Mouse (Mus musculus): Measurements from ENCODE around the gene Glrx. TPM values are rescaled to one million over a fixed set of nuclear protein-coding genes. Genes with fewer than 3 reads are reported as not detected.

The Glrx gene
- polyA plus RNA-seq (2014; fragmentation: Nextera tagmentation; extraction: Ambion mirVana): 35.9 and 43.8 TPM in 2 replicates

DNA sequence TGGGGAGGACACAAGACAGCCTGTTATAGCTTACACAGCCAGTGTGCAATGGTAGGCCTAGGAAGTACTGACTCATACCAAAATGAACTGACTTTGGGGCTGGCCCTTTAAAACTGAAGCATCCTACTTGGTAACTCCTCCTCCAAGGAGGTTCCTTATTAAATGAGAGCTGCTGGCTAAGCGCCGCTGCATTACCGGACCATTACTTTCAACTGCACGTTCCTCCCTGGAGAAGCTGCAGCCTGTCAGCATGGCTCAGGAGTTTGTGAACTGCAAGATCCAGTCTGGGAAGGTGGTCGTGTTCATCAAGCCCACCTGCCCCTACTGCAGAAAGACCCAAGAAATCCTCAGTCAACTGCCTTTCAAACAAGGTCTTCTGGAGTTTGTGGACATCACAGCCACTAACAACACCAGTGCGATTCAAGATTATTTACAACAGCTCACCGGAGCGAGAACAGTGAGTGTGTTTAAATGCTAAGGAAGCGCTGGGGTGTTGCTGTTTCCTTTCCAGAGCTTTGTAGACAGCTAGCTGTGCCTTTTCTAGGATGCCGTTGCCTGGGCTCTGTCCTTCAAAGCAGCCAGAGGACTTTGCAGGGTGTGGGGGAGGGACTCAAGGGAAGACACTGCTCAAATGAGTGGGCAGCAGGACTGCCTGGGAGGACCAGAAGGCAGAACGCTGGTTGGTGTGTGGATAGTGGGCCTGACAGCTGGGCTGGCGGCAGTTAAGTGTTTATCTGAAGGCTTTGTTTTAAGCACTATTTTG, at the start of gene Glrx:
Gene Glrx, plus strand, starts transcription at position 150 of the 763 bp plus-strand sequence.
- no peaks in the 10 kb centered on the region for H3K36me3 ChIP-seq (ENCODE audit: insufficient read depth)
- no peaks in the 10 kb centered on the region for H3K9me3 ChIP-seq (ENCODE audit: low read depth, low read length)
- ATAC-seq (ENCODE audit: insufficient read depth) (peak; percentile 94), DNase-seq (peak; percentile 88)
- peaks cover 10% of the 10 kb centered on the region for H3K4me1 ChIP-seq (ENCODE audit: insufficient read depth)
- H3K4me2 ChIP-seq: peak within 1 kb of the TSS; percentile 66
- peak within 1 kb of the TSS; percentile 39 for H3K27ac ChIP-seq (ENCODE audit: low read depth)
- H3K27me3 ChIP-seq (ENCODE audit: insufficient read depth, low read length): no peaks in the 10 kb centered on the region
- peak within 1 kb of the TSS; percentile 50 for H3K4me3 ChIP-seq (ENCODE audit: low read depth, low read length)
- under 1% methylated on average over 12 of the region's 12 CpGs for WGBS
- TF ChIP-seq CTCF (IDR thresholded peaks at IDR 0.05; ENCODE audit: low read depth): no peak
- peak within 1 kb of the TSS; percentile 58 for H3K9ac ChIP-seq

GRCm38 (mm10) chr13:75790550-75791205, 49.0 kb upstream of the Glrx start:
- H3K36me3 ChIP-seq (ENCODE audit: insufficient read depth): no peaks in the 10 kb centered on the region
- H3K4me1 ChIP-seq (ENCODE audit: insufficient read depth): no peaks in the 10 kb centered on the region
- H3K27me3 ChIP-seq (ENCODE audit: insufficient read depth, low read length): no peaks in the 10 kb centered on the region
- no peak for ATAC-seq (ENCODE audit: insufficient read depth)
- 49% methylated on average over 1 of the region's 1 CpGs for WGBS
- no peak overlapping the region for H3K27ac ChIP-seq (ENCODE audit: low read depth)
- no peak for TF ChIP-seq CTCF (IDR thresholded peaks at IDR 0.05; ENCODE audit: low read depth)
- no peak overlapping the region for H3K4me3 ChIP-seq (ENCODE audit: low read depth, low read length)
- no peak for DNase-seq
- H3K9me3 ChIP-seq (ENCODE audit: low read depth, low read length): no peaks in the 10 kb centered on the region
- H3K4me2 ChIP-seq: no peak overlapping the region
- H3K9ac ChIP-seq: no peak overlapping the region

DNA sequence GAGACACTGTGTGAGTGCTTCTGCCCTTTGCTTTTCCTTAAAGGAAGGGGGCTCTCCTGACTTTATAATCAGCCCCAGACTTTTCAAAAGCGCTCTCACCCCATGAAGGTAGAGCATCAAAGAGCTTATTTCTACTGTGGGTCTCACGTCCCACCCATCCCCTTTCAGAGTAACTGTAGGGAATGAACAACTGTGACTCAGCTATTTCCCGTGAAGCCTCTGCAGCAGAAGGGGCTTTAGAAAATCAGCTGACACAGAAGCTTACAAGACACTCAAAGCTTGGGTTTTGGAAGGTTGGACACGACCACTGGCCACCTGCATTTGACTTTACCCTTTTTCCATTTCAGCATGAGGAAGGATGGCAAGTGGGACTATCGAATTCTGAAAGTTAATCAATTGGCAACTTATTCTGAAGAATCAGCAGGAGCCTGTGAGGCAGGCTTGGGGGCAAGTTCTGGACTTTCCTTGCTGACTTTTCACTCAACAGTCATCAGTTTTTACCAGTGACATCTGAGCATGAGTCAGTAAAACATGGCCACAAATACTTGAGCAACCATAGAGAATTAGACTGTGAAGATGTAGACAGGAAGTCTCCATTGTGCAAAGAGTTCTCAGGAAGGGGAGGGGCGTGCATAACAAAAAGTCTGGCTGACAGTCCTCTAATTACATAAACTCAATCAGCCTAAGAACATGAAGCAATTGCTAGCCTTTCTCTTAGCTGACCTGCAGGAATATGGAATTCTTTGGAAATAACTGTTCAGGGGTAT, 45.6 kb upstream of the Glrx start:
- H3K9ac ChIP-seq: no peak overlapping the region
- no peaks in the 10 kb centered on the region for H3K36me3 ChIP-seq (ENCODE audit: insufficient read depth)
- H3K4me3 ChIP-seq (ENCODE audit: low read depth, low read length): no peak overlapping the region
- ATAC-seq (ENCODE audit: insufficient read depth): no peak
- WGBS: 60% methylated on average over 6 of the region's 6 CpGs
- no peaks in the 10 kb centered on the region for H3K4me1 ChIP-seq (ENCODE audit: insufficient read depth)
- H3K27me3 ChIP-seq (ENCODE audit: insufficient read depth, low read length): no peaks in the 10 kb centered on the region
- no peaks in the 10 kb centered on the region for H3K9me3 ChIP-seq (ENCODE audit: low read depth, low read length)
- no peak for DNase-seq
- TF ChIP-seq CTCF (IDR thresholded peaks at IDR 0.05; ENCODE audit: low read depth): no peak
- no peak overlapping the region for H3K27ac ChIP-seq (ENCODE audit: low read depth)
- no peak overlapping the region for H3K4me2 ChIP-seq

GRCm38 (mm10) chr13:75797369-75798141, 42.1 kb upstream of the Glrx start:
- 0 out of 2 replicates have a peak overlapping the region, but pooled peaks have one; percentile 21 for H3K27ac ChIP-seq (ENCODE audit: low read depth)
- peak overlapping the region; percentile 57 for H3K4me2 ChIP-seq
- no peaks in the 10 kb centered on the region for H3K9me3 ChIP-seq (ENCODE audit: low read depth, low read length)
- peak; percentile 93 for DNase-seq
- H3K36me3 ChIP-seq (ENCODE audit: insufficient read depth): no peaks in the 10 kb centered on the region
- ATAC-seq (ENCODE audit: insufficient read depth): peak; percentile 99
- no peaks in the 10 kb centered on the region for H3K27me3 ChIP-seq (ENCODE audit: insufficient read depth, low read length)
- peak overlapping the region; percentile 11; the same call in 1 of the 2 replicates for H3K4me3 ChIP-seq (ENCODE audit: low read depth, low read length)
- 13% methylated on average over 18 of the region's 18 CpGs for WGBS
- H3K4me1 ChIP-seq (ENCODE audit: insufficient read depth): no peaks in the 10 kb centered on the region
- peak; percentile 100 for TF ChIP-seq CTCF (IDR thresholded peaks at IDR 0.05; ENCODE audit: low read depth)
- no peak overlapping the region for H3K9ac ChIP-seq

DNA sequence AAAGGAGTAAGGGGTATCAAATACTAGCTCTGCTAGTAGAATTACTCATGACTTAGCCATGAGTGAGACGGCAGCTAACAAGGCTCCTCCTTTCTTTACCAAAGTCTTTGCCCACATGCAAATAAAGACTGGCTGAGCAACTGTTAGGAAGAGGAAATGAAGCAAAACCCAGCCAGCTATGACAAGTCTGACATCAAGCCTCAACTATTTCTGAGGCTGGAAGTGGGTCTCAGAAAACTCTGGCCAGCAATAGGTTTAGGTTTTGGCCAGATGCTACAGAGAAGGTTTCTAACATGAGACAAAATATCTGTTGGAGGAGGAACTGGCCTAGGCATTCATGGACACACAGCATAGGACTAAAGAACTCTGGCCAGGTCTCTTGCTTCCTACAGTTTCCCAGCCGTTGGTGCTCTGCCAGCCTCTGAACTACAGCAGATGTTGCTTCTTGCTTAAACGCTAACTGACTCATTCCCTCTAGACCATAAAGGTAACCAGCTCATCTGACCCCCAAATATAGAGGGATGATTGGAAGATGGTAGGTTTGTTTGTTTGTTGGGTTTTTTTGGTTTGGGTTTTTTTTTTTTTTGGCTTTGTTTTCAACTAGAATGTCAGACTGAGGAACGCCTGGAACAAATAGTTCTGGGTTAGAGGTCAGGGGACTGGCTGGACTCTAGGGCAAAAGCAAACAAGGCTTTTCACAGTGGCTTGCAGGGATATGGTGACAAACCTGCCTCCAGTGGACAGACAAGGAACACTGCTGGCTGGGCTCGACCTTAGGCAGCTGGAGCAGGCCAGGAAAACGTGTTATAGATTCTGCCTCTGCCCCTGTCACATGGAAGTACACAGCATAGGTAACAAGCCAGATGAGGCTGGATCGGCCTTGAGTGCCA, 41.0 kb upstream of the Glrx start:
- Histone ChIP-seq H3K9ac (no peak overlapping the region), H3K4me2 (no peak overlapping the region), H3K27ac (ENCODE audit: low read depth) (no peak overlapping the region), H3K4me3 (ENCODE audit: low read depth, low read length) (no peak overlapping the region), H3K27me3 (ENCODE audit: insufficient read depth, low read length) (no peaks in the 10 kb centered on the region), H3K4me1 (ENCODE audit: insufficient read depth) (no peaks in the 10 kb centered on the region), H3K36me3 (ENCODE audit: insufficient read depth) (no peaks in the 10 kb centered on the region), H3K9me3 (ENCODE audit: low read depth, low read length) (no peaks in the 10 kb centered on the region)
- 55% methylated on average over 7 of the region's 7 CpGs for WGBS
- no peak for TF ChIP-seq CTCF (IDR thresholded peaks at IDR 0.05; ENCODE audit: low read depth)
- ATAC-seq (ENCODE audit: insufficient read depth) (no peak), DNase-seq (no peak)

- Histone ChIP-seq H3K9ac (no peak overlapping the region), H3K4me1 (ENCODE audit: insufficient read depth) (no peaks in the 10 kb centered on the region), H3K4me3 (ENCODE audit: low read depth, low read length) (no peak overlapping the region), H3K4me2 (no peak overlapping the region), H3K27me3 (ENCODE audit: insufficient read depth, low read length) (no peaks in the 10 kb centered on the region), H3K36me3 (ENCODE audit: insufficient read depth) (no peaks in the 10 kb centered on the region), H3K9me3 (ENCODE audit: low read depth, low read length) (no peaks in the 10 kb centered on the region), H3K27ac (ENCODE audit: low read depth) (no peak overlapping the region)
- no peak for TF ChIP-seq CTCF (IDR thresholded peaks at IDR 0.05; ENCODE audit: low read depth)
- 82% methylated on average over 3 of the region's 3 CpGs for WGBS
- DNase-seq: no peak
- ATAC-seq (ENCODE audit: insufficient read depth): no peak
These were observed 40.2 kb upstream of the Glrx start for GRCm38 (mm10) chr13:75799421-75799820.
